Mouse (Mus musculus): ENCODE data around the gene Il22ra2.

Il22ra2 gene

DNA sequence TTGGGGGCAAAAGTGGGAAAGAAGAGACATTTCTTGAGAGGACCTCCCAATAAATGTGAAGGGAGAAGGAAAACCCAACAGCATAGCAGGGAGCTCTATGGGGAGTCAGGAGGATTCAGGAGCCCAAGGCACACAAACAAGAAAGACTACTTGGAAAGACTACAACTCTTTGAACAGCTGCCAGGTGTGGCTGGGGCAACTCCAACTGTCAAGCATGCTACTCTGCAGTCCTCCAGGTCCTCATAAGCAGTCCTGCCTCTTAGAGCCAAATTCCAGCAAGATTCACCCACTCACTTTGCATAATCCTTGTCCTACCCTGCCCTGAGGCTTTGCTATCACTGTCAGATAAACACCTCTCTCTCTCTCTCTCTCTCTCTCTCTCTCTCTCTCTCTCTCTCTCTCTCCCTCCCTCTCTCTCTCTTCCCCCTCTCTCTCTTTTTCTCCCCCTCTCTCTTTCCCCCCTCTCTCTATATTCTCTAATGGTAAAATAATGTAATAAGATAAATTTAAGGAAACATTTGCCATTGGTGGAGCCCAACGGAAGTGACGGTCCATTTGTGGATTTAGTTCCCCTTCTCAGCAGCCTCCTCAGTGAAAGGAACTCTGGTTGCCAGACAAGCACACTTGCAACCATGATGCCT, at the start of gene Il22ra2:
Il22ra2 (plus strand) TSS at position 591 of the 641 bp plus-strand sequence.
- in situ Hi-C loops (cut with MboI, MseI) = loop anchor here (10.0 kb wide), 1 partner anchor 463 kb away; no protein-coding TSS in a partner anchor

GRCm38 (mm10) chr10:19577571-19577970, 44.2 kb upstream of the Il22ra2 start:
- in situ Hi-C loops (cut with MboI, MseI) = loop anchor here (5.0 kb wide), 1 partner anchor 80 kb away; no protein-coding TSS in a partner anchor

DNA sequence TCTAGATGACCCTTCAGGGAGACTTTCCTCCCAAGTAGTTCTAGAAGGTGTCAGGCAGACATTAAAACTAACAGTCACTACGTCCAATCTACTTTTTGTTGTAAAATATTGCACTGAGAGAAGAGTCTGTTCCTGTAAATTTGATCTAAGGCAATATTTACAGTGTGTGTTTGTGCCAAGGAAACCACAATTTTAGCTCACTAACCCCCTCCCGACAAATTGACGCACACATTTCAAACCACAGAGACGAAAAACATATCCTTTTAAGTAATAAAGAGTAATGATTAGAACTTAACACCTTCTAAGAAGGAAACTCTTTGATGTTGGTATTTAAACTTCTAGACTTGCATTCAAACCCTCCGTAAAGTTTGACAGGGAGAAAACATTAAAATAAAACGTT, 43.8 kb upstream of the Il22ra2 start:
- in situ Hi-C loops (cut with MboI, MseI) = loop anchor here (5.0 kb wide), 1 partner anchor 81 kb away; no protein-coding TSS in a partner anchor

- in situ Hi-C loops (cut with MboI, MseI) = loop anchor here (5.0 kb wide), 1 partner anchor 81 kb away; no protein-coding TSS in a partner anchor
Measured at GRCm38 (mm10) chr10:19578409-19578986, 43.3 kb upstream of the Il22ra2 start.

DNA sequence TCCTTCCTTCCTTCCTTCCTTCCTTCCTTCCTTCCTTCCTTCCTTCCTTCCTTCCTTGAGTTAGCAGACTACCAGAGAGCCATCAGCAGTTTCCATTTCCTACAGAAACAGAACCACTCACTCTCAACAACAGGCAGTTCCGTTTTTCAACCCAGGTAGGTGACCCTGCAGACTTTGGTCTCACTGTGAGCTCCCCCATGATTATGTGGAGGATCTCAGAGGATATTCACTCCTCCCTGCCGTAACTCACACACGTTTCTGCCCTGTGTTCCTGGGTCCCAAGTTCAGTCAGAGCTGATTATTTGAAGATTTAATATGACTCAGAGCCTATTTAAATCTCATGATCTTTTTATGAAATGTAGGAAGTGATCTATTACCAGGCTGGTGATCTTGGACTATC, 41.1 kb upstream of the Il22ra2 start:
- in situ Hi-C loops (cut with MboI, MseI) = no loop called here

GRCm38 (mm10) chr10:19581844-19582582, 39.8 kb upstream of the Il22ra2 start:
- in situ Hi-C loops (cut with MboI, MseI) = no loop called here

- in situ Hi-C loops (cut with MboI, MseI) = no loop called here
Measured at GRCm38 (mm10) chr10:19582806-19583430, 38.9 kb upstream of the Il22ra2 start.

GRCm38 (mm10) chr10:19584064-19584463, 37.7 kb upstream of the Il22ra2 start:
- in situ Hi-C loops (cut with MboI, MseI) = no loop called here

GRCm38 (mm10) chr10:19584846-19585245, 37.0 kb upstream of the Il22ra2 start:
- in situ Hi-C loops (cut with MboI, MseI) = no loop called here

- in situ Hi-C loops (cut with MboI, MseI) = no loop called here
Measured at GRCm38 (mm10) chr10:19585860-19586259, 35.9 kb upstream of the Il22ra2 start.

- in situ Hi-C loops (cut with MboI, MseI) = no loop called here
Measured at GRCm38 (mm10) chr10:19587281-19587680, 34.5 kb upstream of the Il22ra2 start.

GRCm38 (mm10) chr10:19589626-19590025, 32.2 kb upstream of the Il22ra2 start:
- in situ Hi-C loops (cut with MboI, MseI) = loop anchor here (10.0 kb wide), 1 partner anchor 535 kb away; no protein-coding TSS in a partner anchor

DNA sequence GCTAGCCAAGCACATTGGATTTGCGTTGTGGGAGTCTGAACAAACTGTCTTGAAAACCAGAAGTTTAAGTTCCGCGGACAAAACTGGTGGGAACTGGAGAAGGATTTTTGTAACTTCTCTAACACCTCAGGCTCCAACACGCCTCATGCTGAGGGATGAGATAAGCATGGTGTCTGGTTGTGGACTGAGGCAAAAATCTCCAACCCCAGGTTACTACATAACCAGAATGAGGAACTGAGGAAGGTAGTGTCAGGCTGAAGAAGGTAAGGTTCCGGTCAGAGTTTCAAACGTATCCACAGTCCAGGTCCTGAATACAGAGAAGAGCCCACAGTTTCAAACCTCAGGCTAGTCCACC, 30.5 kb upstream of the Il22ra2 start:
- in situ Hi-C loops (cut with MboI, MseI) = loop anchor here (10.0 kb wide), 1 partner anchor 536 kb away; no protein-coding TSS in a partner anchor

- in situ Hi-C loops (cut with MboI, MseI) = loop anchor here (10.0 kb wide), 1 partner anchor 537 kb away; no protein-coding TSS in a partner anchor
Measured at GRCm38 (mm10) chr10:19591641-19592441, 30.0 kb upstream of the Il22ra2 start, which contains the start of gene Ifngr1. TSS of gene Ifngr1 (plus strand) at chr10:19591949.

DNA sequence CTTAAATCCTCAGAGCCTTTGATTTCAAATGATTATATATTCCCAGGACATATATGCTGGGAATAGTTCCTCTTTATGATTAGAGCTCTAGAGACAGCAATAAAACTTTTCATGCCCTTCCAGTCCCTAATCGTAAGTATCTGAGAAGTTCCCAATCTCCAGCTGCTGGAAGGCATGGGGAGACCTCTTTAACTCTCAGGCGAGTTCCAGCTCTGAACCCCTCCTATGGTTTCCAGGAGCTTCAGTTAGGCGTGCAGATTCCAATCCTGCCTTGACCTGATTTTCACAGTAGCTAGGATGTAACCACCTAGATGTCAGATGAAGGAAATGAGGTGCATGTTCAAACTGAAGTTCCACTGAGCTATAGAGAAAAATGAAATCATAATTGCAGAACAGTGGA, 29.2 kb upstream of the Il22ra2 start:
- in situ Hi-C loops (cut with MboI, MseI) = loop anchor here (10.0 kb wide), 1 partner anchor 538 kb away; no protein-coding TSS in a partner anchor

- in situ Hi-C loops (cut with MboI, MseI) = loop anchor here (10.0 kb wide), 1 partner anchor 538 kb away; no protein-coding TSS in a partner anchor
Measured at GRCm38 (mm10) chr10:19593296-19593695, 28.5 kb upstream of the Il22ra2 start.

GRCm38 (mm10) chr10:19594201-19594905, 27.4 kb upstream of the Il22ra2 start:
- in situ Hi-C loops (cut with MboI, MseI) = loop anchor here (10.0 kb wide), 1 partner anchor 540 kb away; no protein-coding TSS in a partner anchor

DNA sequence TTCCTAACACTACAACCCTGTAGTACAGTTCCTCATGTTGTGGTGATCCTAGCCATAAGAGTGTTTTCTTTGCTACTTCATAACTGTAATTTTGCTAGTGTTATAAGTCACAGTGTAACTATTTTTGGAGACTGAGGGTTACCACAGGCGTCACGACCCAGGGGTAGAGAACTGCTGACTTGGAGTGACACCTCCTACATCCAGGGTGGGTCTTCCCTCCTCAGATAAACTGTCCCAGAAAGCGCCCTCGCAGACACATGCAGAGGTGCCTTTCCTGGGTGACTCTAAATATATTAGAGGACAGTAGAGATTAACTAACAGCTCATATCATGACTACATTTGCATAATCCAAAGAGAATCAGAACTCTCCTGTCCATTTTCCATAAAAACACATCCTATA, 24.9 kb upstream of the Il22ra2 start:
- in situ Hi-C loops (cut with MboI, MseI) = loop anchor here (5.0 to 10.0 kb wide), 2 partner anchors 90 to 542 kb away; no protein-coding TSS in a partner anchor

- in situ Hi-C loops (cut with MboI, MseI) = loop anchor here (5.0 to 10.0 kb wide), 2 partner anchors 89 to 543 kb away; no protein-coding TSS in a partner anchor
Measured at GRCm38 (mm10) chr10:19598091-19598490, 23.7 kb upstream of the Il22ra2 start.
